Mouse (Mus musculus) WW6 (cell line): ENCODE results near the gene Limk2.
A peak's percentile ranks its signal among the peaks of the same experiment; 100 is the strongest.

Experiments
- DNase-seq: peaks from one replicate; pipeline ENCODE4 v3.0.0-alpha.2; 2013; ENCODE audit warnings: low read depth, low spot score

Gene Limk2

GRCm38 (mm10) chr11:3412111-3412510, 3.1 kb upstream of the Limk2 start:
- DNase-seq: no peak

GRCm38 (mm10) chr11:3408131-3408996, 625 bp downstream of the Limk2 start:
- DNase-seq: no peak

DNA sequence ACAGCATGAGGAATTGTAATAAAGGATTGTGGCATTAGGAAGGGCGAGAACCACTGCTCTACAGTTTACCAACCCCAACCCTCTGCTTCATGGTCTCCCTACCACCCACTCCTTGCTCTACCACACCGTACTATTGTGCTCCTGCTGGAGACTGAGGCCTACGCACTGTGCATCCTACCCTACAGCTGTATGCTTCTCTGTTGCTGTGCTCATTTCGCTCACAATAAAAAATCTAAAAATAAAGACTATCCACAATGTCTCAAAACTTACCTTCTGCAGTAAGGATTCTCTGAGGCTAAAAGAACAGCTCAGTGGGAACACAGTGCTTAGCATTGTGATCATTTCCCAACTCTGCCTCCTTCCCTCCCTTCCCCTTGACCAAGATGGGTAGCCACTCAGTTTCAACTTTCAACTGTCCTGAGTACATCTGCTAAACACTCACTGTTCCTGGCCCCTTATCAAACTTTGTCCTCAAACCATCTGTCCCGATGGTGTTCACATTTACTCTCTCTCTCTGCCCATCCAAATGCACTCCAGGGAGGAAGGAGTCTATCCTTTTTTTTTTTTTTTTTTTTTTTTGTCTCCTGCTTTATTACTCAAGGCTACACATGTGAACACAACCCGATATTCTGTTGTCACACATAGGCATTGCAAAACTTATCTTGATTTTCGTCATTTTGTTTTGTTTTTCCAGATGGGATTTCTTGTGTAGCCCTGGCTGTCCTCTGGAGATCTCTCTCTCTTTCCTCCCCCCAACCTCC, 4.5 kb downstream of the Limk2 start:
- no peak for DNase-seq

DNA sequence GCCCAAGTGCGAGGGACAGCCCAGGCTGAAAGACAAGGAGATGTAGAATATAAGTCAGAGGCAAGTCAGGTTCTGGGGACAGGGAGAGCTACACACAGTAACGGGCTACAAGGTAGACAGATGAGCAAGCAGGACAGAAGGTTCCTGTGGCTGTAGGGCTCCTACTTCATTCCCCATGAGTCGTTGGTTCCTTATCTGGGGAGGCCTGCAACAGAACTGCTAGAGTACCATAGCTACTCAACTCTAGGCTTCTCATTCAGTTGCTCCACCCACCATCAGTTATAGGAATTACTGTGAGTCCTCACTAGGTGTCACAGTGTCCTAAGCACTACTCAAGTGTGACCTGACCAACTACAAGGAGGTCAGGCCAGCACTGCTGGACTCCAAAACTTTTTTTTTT, 6.0 kb downstream of the Limk2 start:
- DNase-seq: no peak

GRCm38 (mm10) chr11:3398318-3398717, 10.7 kb downstream of the Limk2 start:
- DNase-seq: no peak

- no peak for DNase-seq
These were observed 12.4 kb downstream of the Limk2 start for GRCm38 (mm10) chr11:3396562-3396961.

DNA sequence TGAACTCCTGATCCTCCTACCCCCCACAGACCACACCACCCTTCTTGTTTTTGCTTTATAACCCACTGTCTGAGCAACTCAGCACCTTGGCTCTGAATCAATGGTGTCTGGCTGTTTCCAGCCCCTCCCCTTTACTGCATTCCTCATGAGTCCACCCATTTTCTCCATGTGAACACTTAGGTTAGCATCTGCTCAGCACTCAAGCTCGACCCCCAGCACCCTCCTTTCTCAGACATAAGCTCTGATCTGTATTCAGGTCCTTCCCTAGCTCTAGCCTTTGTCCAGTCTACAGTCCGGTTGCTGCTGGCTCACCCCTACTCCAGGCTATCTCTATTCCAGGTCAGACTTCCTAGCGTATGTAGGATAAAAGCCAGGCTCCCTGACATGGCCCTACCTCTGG, 12.9 kb downstream of the Limk2 start:
- no peak for DNase-seq

- no peak for DNase-seq
These were observed 14.5 kb downstream of the Limk2 start for GRCm38 (mm10) chr11:3394520-3394919.

DNA sequence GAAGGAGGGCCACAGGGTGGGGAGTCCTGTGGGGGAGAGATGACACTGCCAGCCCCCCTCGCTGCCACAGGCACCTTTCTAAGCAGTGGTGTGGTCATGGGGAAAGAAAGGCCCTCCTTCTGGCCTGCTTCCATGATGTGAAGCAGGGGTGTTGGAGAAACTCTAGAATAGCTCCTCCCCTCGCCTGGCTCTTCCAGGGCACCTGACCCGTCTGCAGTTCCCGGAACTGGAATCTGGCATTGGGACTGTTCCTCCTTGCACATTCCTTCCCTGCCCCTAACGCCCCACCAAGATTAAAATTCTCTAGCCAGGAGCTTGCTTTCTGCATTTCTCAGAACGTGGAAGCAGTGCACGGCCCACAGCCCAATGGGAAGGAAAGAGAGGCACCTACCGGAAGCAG, 16.5 kb downstream of the Limk2 start:
- DNase-seq: no peak

DNA sequence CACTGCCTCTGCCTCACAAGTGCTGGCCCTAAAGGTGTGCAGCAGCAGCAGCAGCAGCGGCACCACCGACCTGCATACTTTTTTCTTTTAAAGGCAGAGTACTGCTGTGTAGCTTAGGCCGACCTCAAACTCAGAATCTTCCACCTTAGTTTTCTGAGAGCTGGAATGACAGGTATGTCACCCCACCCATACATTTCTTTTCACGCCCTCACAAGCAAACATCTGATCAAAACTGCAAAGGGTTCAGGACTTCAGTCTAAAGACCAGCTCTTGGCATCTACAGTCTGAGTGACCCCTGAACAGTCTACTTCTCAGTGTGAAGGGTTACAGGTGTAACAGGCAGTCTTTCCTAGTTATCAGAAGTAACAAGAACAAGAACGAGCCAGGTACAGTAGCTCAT, 18.2 kb downstream of the Limk2 start:
- DNase-seq: no peak

DNA sequence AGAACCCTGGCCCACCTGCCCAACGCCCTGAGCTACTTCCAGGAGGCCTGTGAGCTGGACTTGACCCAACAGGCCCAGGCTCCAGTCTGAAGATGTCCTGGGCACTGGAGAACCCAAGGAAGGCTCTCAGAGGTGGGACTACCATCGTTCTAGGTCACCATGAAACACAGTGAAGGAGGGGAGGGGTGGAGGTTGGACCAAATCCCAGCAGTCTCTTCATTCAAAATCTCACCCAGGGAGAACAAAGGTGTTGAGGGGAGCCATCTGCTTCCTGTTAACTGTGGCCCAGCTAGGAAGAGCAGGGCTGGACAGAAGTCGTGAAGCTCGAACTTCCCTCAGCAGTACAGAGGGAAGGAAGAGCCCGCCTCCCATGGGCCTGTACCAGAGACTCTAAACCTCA, 19.0 kb downstream of the Limk2 start:
- DNase-seq: no peak

DNA sequence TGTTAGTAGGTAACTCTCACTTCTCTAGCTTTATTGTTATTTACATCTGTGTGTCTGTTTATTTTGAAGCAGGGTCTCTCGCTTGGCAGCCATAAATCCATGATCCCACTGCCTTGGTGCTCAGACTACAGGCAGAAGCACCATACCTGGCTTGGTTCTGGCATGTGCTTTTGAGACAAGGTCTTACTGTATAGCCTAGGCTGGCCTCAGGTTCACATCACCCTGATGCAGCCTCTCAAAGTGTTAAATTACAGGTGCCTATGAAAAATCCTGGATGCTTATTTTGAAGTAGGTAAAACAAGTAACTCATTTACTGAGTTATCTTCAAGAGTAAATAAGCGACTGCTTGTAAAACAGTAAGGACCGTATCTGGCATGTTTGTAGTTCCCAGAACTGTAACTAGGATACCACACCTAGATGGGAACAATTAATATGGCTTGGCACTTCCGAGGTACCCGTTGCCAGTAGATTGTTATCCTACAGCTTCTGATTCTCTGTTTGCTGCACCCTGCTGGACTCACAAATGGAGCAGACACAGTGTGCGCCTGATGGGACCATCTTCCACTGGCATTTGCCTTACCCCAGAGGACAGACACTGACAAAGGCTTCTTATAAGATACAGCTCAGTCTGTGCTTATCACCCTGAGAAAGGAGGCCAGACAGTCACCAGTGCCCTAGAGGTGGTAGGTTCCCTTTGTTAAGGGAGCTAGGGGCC, 21.4 kb downstream of the Limk2 start:
- DNase-seq: no peak

- peak; percentile 58 for DNase-seq
These were observed 22.0 kb downstream of the Limk2 start for GRCm38 (mm10) chr11:3386941-3387368.

DNA sequence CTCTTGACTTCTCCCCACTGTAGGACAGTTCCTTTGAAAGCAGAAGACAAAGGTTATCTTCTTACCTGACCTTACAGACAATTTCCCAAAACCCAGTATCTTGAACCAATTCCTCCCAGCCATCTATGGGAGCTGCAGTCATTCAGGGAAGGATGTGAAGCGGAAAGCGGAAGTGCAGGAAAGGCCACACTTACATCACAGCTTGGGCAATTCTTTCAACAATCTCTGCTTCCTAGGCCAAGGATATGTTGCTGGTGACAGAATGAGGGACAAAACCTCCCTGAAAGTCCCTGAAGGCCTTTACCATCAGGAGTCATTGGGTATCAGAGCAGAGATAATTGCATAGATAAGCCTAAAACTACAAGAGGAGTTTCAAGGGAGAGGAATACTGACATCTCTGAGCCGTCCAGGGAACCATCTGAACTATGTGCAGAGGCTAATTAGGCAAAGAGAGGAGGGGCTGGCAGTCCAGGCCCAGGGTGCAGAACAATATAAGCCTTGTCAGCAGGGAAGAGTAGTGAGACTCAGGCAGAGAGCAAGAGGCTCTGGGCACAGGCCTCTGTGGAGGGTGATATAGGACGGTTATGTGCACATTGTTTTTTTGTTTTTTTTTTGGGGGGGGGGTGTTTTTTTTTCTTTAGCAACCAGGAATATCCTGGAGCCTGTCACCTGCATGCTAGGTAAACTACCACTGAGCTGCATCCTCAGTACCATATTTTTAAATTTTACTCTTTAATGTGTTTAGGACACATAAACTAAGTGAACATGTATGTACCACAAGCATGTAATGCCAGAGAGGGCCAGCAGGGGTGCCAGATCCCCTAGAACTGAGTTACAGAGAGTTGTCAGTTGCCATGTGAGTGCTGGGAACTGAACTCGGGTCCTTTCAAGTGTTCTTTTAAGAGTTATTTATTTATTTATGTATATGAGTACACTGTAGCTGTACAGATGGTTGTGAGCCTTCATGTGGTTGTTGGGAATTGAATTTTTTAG, 26.1 kb downstream of the Limk2 start:
- no peak for DNase-seq

DNA sequence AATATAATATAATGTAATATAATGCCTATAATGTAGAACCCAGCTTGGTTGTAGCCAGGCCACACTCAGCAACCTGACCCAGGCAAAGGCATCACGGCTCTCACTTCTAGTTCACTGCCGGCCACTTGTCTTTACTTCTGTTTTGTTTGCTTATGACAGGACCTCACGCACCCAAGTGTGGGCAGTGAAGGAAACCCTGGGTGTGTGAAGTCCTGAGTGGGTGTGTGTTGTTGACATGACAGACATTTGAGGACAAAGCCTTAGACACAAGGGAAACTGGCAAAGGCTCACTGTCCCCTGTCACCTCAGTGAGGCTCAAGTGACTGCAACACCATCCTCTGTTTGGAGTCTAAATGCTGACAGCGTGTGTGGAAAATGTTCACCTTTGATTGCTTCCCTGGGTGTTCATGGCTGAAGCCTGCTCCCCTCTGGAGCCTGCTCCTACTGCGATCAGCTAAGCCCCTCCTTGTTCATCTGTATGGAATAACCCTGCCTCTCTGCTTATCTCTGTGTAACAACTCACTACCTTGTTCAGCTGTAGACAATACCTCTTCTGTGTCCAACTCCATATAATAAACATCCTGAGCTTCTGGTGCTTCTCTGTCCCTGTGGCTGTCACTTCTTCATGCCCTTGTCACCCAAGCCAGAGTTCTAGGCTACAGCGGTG, 27.7 kb downstream of the Limk2 start:
- DNase-seq: no peak

DNA sequence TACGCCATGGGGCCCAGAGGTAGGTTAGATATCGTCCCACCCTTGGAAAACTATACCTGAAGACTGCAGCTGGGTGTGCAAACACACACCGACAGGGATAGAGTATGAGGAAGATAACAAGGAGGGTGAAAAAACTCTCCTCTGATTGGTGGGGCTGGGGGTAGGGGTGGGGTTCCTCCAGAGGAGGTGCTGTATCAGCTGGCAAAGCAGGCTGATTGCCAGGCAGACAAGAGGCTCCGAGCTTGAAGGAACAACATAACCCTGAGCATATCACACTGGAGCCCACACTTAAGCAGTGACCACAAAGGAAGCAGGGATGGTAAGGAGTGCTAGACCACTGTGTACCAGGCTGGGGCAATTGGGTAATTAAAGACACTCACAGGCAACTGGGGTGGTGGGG, 29.6 kb downstream of the Limk2 start:
- no peak for DNase-seq

- no peak for DNase-seq
These were observed 34.2 kb downstream of the Limk2 start for GRCm38 (mm10) chr11:3374741-3375140.

GRCm38 (mm10) chr11:3374293-3374645, 34.7 kb downstream of the Limk2 start:
- no peak for DNase-seq

DNA sequence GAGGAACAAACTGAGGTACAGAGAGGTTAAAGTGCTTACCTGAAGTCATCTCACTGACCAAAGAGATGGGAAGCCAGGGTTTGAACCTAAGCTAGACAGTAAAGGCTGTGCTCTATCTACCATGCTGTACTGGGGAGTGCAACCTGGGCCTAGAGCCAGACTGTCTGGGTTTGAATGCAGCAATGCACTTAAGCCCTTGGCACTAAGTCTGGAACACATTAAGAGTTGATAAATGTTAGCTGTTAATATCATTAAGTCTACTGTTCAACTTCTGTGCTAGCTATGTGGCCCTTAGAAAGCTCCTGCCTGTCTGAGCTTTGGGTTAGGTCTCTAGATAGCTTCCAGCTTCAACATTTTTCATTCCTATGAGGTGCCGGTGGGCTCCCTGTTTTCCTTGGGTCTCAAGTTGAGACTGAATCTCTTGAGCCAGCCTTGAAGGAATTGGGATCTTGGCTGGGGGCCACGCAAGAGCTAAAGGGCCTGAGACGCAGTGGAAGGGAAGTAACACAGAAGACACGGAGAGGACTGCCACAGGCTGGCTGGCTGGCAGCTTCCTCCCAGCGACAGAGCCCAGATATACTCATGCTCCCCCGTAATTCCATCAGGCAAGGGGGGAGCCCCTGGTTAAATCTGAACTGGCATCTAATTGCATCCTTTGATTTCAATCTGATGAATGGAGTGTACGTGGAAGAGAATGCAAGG, 35.2 kb downstream of the Limk2 start:
- DNase-seq: no peak
